16 mouse cellular contexts compared by ENCODE assay signal in the genomic region with DNA sequence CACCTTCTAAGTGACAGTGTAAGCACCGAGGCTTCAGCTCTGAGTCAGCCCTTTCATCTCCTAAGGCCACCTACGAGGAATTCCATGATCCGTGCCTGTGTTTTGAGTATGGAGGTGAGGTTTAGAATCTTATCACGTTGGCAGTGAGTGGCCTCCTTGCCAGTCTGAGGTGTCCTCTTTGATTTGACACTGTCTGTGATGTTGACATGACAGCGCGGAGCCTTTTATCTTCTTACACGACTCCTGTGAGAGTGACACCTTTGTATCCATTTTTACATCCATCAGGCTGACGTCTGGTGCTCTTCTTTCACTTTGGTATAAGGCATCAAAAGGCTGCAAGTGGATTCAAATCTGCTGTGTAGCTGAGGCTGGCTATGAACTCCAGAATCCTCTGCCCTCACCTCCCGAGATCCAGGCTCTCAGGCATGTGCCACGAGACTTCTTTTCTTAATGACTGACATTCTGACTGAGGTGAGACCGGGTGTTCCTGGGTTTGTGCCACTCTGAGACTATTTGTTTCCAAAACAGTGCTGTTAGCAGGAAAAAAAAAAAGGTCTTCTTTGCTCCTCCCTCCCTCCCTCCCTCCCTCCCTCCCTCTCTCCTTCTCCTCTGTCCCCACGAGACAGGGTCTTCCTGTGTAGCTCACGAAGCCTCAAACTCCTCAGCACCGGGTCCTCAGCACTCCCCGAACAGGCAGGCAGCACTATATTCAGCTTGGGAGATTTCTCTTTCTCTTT. TPM values are rescaled to one million over a fixed set of nuclear protein-coding genes. Genes with fewer than 3 reads are reported as not detected.
DNase-seq lines count a peak whose midpoint lies in the region; ATAC-seq and TF ChIP-seq lines count a peak whose summit lies in the region.
"Had no signal": no experiment of that assay in that cellular context is flagged by ENCODE, and none has a peak within 500 bp of the region (broad histone marks: within the 10 kb centered on the region; RNA-seq: fewer than 3 reads in every experiment).

No protein-coding gene starts in this region.

- peak; percentile 39; the same call in 1 of the 2 replicates for ATAC-seq in midbrain, embryonic 14.5 days (ENCODE audit: low FRiP score, low TSS enrichment)
- ATAC-seq: Patski had no signal

- dilution Hi-C loops in CH12.LX (cut with MboI; ENCODE audit: extremely low pct_ligation_motif_present, extremely low pct_unique_long_range_greater_than_20kb, low sequenced_read_pairs) = no loop called here

- no peak for TF ChIP-seq POLR2A in lung, adult 2 months (IDR thresholded peaks at IDR 0.05; ENCODE audit: borderline replicate concordance, extremely low read depth, low read depth, low read length)
- TF ChIP-seq POLR2A in CH12.LX (IDR thresholded peaks at IDR 0.05; ENCODE audit: low read depth, low read length) = no peak

- peak overlapping the region; percentile 45 for H3K4me2 ChIP-seq in CH12.LX (ENCODE audit: insufficient read depth, low read depth, poor library complexity, severe bottlenecking)
- H3K4me2 ChIP-seq in midbrain, embryonic 14.5 days (ENCODE audit: low read length) = no peak overlapping the region
- H3K4me2 ChIP-seq: embryonic facial prominence, embryonic 12.5 days; limb, embryonic 12.5 days had no signal

- WGBS in heart, embryonic 10.5 days = 28% methylated on average over 15 of the region's 15 CpGs
- WGBS in lung, adult 2 months = 32% methylated on average over 15 of the region's 15 CpGs
- 56% methylated on average over 15 of the region's 15 CpGs for WGBS in midbrain, embryonic 14.5 days

- peaks cover 9% of the 10 kb centered on the region for H3K4me1 ChIP-seq in heart, embryonic 10.5 days
- no peaks in the 10 kb centered on the region for H3K4me1 ChIP-seq in lung, adult 2 months (ENCODE audit: control insufficient read depth, insufficient read depth, low read length)
- peaks cover 12 to 31% of the 10 kb centered on the region in 2 experiments for H3K4me1 ChIP-seq in CH12.LX (ENCODE audit: control insufficient read depth in 1 of 2, insufficient read depth in 2 of 2)
- H3K4me1 ChIP-seq in midbrain, embryonic 14.5 days (ENCODE audit: control insufficient read depth, insufficient read depth, low read length) = no peaks in the 10 kb centered on the region
- H3K4me1 ChIP-seq: embryonic facial prominence, embryonic 12.5 days; limb, embryonic 12.5 days had no signal

- in situ Hi-C loops in CH12.LX (cut with MboI; ENCODE audit: low pct_ligation_motif_present, low pct_unique_long_range_greater_than_20kb, low sequenced_read_pairs) = no loop called here

- no peak for DNase-seq in heart, embryonic 10.5 days (ENCODE audit: low spot score)
- DNase-seq in heart, adult 8-10 months (ENCODE audit: low spot score) = no peak
- no peak for DNase-seq in lung, adult 2 months
- no peak for DNase-seq in lung, postnatal 36 days
- DNase-seq in CH12.LX (ENCODE audit: extremely low read depth) = no peak
- peak; percentile 39 for DNase-seq in midbrain, embryonic 14.5 days
- no peak for DNase-seq in adrenal gland, adult 8-10 months
- no peak for DNase-seq in left cerebral cortex, adult 18-20 months (ENCODE audit: low spot score in 2 of 2)
- DNase-seq: adrenal gland, postnatal 25 days; cerebellum, adult 8-10 months; kidney, postnatal 25 days; thymus, postnatal 25 days had no signal

- H3K79me2 ChIP-seq in CH12.LX (replicated peaks; ENCODE audit: control insufficient read depth, extremely low read depth, insufficient read depth, poor library complexity, severe bottlenecking) = no peaks in the 10 kb centered on the region

- H3K9me3 ChIP-seq in heart, embryonic 10.5 days = no peaks in the 10 kb centered on the region
- H3K9me3 ChIP-seq in CH12.LX (replicated peaks; ENCODE audit: low read length) = no peaks in the 10 kb centered on the region
- no peaks in the 10 kb centered on the region for H3K9me3 ChIP-seq in midbrain, embryonic 14.5 days (ENCODE audit: control insufficient read depth, low read length)
- H3K9me3 ChIP-seq: embryonic facial prominence, embryonic 12.5 days; limb, embryonic 12.5 days had no signal

- TF ChIP-seq CTCF in lung, adult 2 months (IDR thresholded peaks at IDR 0.05; ENCODE audit: insufficient read depth, low read length) = no peak
- no peak for TF ChIP-seq CTCF in CH12.LX (conservative IDR thresholded peaks at IDR 0.05 in 1 of 2, IDR thresholded peaks at IDR 0.05 in 1 of 2; ENCODE audit: low read depth in 2 of 2, low read length in 2 of 2)

- TF ChIP-seq EP300 in CH12.LX (IDR thresholded peaks at IDR 0.05; ENCODE audit: low read length) = no peak

- no peaks in the 10 kb centered on the region; the same call in 1 of the 2 replicates for H3K36me3 ChIP-seq in heart, embryonic 10.5 days
- peaks cover 0 to 6% of the 10 kb centered on the region in 2 experiments for H3K36me3 ChIP-seq in CH12.LX (replicated peaks in 1 of 2; ENCODE audit: control insufficient read depth in 1 of 2, insufficient read depth in 1 of 2, low read length in 1 of 2)
- no peaks in the 10 kb centered on the region for H3K36me3 ChIP-seq in midbrain, embryonic 14.5 days (ENCODE audit: control insufficient read depth, insufficient read depth, low read length)
- H3K36me3 ChIP-seq: embryonic facial prominence, embryonic 12.5 days had no signal

- H3K4me3 ChIP-seq in heart, embryonic 10.5 days = peak overlapping the region; percentile 18; the same call in 1 of the 2 replicates
- H3K4me3 ChIP-seq in lung, adult 2 months (replicated peaks; ENCODE audit: extremely low read depth, low read depth, low read length) = peak overlapping the region; percentile 31
- peak overlapping the region; percentile 34 to 54 (median 45) for H3K4me3 ChIP-seq in CH12.LX (replicated peaks in 1 of 3; ENCODE audit: low read depth in 2 of 3, low read length in 2 of 3, poor library complexity in 1 of 3)
- H3K4me3 ChIP-seq in midbrain, embryonic 14.5 days (replicated peaks; ENCODE audit: low read depth, low read length) = no peak overlapping the region
- H3K4me3 ChIP-seq: embryonic facial prominence, embryonic 12.5 days; limb, embryonic 12.5 days had no signal

- no peak for TF ChIP-seq RAD21 in CH12.LX (IDR thresholded peaks at IDR 0.05; ENCODE audit: low read depth, low read length)

- H3K27ac ChIP-seq in heart, embryonic 10.5 days = no peak overlapping the region
- H3K27ac ChIP-seq in CH12.LX (ENCODE audit: insufficient read depth, low read depth) = no peak overlapping the region
- no peak overlapping the region for H3K27ac ChIP-seq in midbrain, embryonic 14.5 days (replicated peaks; ENCODE audit: low read depth, low read length)
- H3K27ac ChIP-seq: embryonic facial prominence, embryonic 12.5 days; limb, embryonic 12.5 days; macrophage had no signal

- no peaks in the 10 kb centered on the region for H3K27me3 ChIP-seq in heart, embryonic 10.5 days (ENCODE audit: insufficient read depth, poor library complexity, severe bottlenecking)
- no peaks in the 10 kb centered on the region for H3K27me3 ChIP-seq in CH12.LX (replicated peaks)
- no peaks in the 10 kb centered on the region for H3K27me3 ChIP-seq in midbrain, embryonic 14.5 days (ENCODE audit: control insufficient read depth, insufficient read depth, low read length)
- H3K27me3 ChIP-seq: embryonic facial prominence, embryonic 12.5 days; limb, embryonic 12.5 days had no signal

- peak overlapping the region; percentile 65 for H3K9ac ChIP-seq in CH12.LX (ENCODE audit: insufficient read depth, low read depth)
- H3K9ac ChIP-seq in midbrain, embryonic 14.5 days (replicated peaks; ENCODE audit: low read length) = no peak overlapping the region
- H3K9ac ChIP-seq: embryonic facial prominence, embryonic 12.5 days; limb, embryonic 12.5 days had no signal

TF ChIP-seq in CH12.LX, 34 proteins besides CTCF, POLR2A, EP300 and RAD21 (continues in another document):
- TF ChIP-seq PAX5 (IDR thresholded peaks at IDR 0.05; ENCODE audit: low read length) (no peak), ETS1 (conservative IDR thresholded peaks at IDR 0.05; ENCODE audit: low read depth, low read length) (peak; percentile 97), NELFE (IDR thresholded peaks at IDR 0.05; ENCODE audit: low read depth, low read length) (no peak), MXI1 (IDR thresholded peaks at IDR 0.05; ENCODE audit: low read depth, low read length) (no peak), USF2 (conservative IDR thresholded peaks at IDR 0.05; ENCODE audit: low read depth, low read length) (no peak), JUND (conservative IDR thresholded peaks at IDR 0.05; ENCODE audit: low read depth, low read length) (no peak), KAT2A (IDR thresholded peaks at IDR 0.05; ENCODE audit: insufficient replicate concordance, low read length) (no peak), NRF1 (IDR thresholded peaks at IDR 0.05; ENCODE audit: low read depth, low read length) (no peak), TCF12 (IDR thresholded peaks at IDR 0.05; ENCODE audit: low read depth, low read length) (no peak), GABPA (IDR thresholded peaks at IDR 0.05; ENCODE audit: insufficient replicate concordance, low read depth, low read length) (no peak), ZNF384 (IDR thresholded peaks at IDR 0.05; ENCODE audit: low read depth, low read length) (peak; percentile 61), POLR2AphosphoS2 (IDR thresholded peaks at IDR 0.05; ENCODE audit: low read depth, low read length) (no peak), MAZ (IDR thresholded peaks at IDR 0.05; ENCODE audit: low read depth, low read length) (0 out of 2 replicates have a peak, but pooled peaks have one; percentile 39), HCFC1 (IDR thresholded peaks at IDR 0.05; ENCODE audit: low read depth, low read length) (no peak; the same call in 1 of the 2 replicates)

RNA-seq across cellular contexts. Expression of gene 6030458C11Rik, which starts 23.9 kb away (rescaled TPM):
- 39.8 and 42.3 TPM in 2 replicates for polyA plus RNA-seq in heart, embryonic 10.5 days (2016; fragmentation: Nextera tagmentation; extraction: Ambion mirVana)
- total RNA-seq in heart, adult 8-10 months (2022) = 10 to 100 TPM; 13.7 to 15.1 (median 14.3) TPM
- 7.1 and 8.7 TPM in 2 replicates for polyA plus RNA-seq in lung, adult 2 months (2012; rRNA removed)
- total RNA-seq in CH12.LX (2012; rRNA removed) (17.5 and 20.6 TPM in 2 replicates), CH12.LX (2014; rRNA removed) (38.3 and 38.7 TPM in 2 replicates)
- polyA plus RNA-seq in CH12.LX (2012; ENCODE audit: insufficient read length, low read depth) = 29.5 and 30.6 TPM in 2 replicates
- polyA plus RNA-seq in midbrain, embryonic 14.5 days (2014; fragmentation: Nextera tagmentation; extraction: Ambion mirVana) = 24.1 and 25.7 TPM in 2 replicates
- 10 to 100 TPM; 13.3 to 18.6 (median 15.7) TPM for total RNA-seq in adrenal gland, adult 8-10 months (2022)
- 10 to 100 TPM; 24.5 to 26.1 TPM for total RNA-seq in left cerebral cortex, adult 18-20 months (2021)

RNA-seq across cellular contexts. Expression of gene Drosha, which starts 24.0 kb away (rescaled TPM):
- polyA plus RNA-seq in heart, embryonic 10.5 days (2016; fragmentation: Nextera tagmentation; extraction: Ambion mirVana) = 47.3 and 52.6 TPM in 2 replicates
- 10 to 100 TPM; 33.7 to 42.1 (median 38.8) TPM for total RNA-seq in heart, adult 8-10 months (2022)
- polyA plus RNA-seq in lung, adult 2 months (2012; rRNA removed) = 10.3 and 12.4 TPM in 2 replicates
- total RNA-seq in CH12.LX (2012; rRNA removed) = 23.4 and 25.9 TPM in 2 replicates
- total RNA-seq in CH12.LX (2014; rRNA removed) = 24.8 and 25.8 TPM in 2 replicates
- 79.2 and 81.9 TPM in 2 replicates for polyA plus RNA-seq in CH12.LX (2012; ENCODE audit: insufficient read length, low read depth)
- 45.7 and 63.2 TPM in 2 replicates for polyA plus RNA-seq in midbrain, embryonic 14.5 days (2014; fragmentation: Nextera tagmentation; extraction: Ambion mirVana)
- 10 to 100 TPM; 32.0 to 40.5 (median 38.7) TPM for total RNA-seq in adrenal gland, adult 8-10 months (2022)
- total RNA-seq in left cerebral cortex, adult 18-20 months (2021) = 10 to 100 TPM; 87.5 to 90.5 TPM
